Mouse (Mus musculus) kidney, embryonic 15.5 days (tissue): ENCODE data around the gene Amer2. TPM values are rescaled to one million over a fixed set of nuclear protein-coding genes. Genes with fewer than 3 reads are reported as not detected.

Experiments
- ATAC-seq: fragments of 200-750 bp; cut with Nextera tagmentation; replicated peaks from 2 replicates; pipeline ENCODE4 v1.8.0; 2017; ENCODE audit warnings: moderate TSS enrichment; ENCODE audit not compliant: low FRiP score
- H3K27ac ChIP-seq: fragments of 300-500 bp; sonication (generic); 2 replicates; pipeline ENCODE4 v1.5.1; 2015; ENCODE audit warnings: mild to moderate bottlenecking, inconsistent platforms
- H3K27me3 ChIP-seq: fragments of 300-500 bp; sonication (generic); 2 replicates; pipeline ENCODE4 v1.6.1; 2015; ENCODE audit warnings: inconsistent platforms
- H3K36me3 ChIP-seq: fragments of 300-500 bp; sonication (generic); 2 replicates; pipeline ENCODE4 v1.6.1; 2015; ENCODE audit warnings: inconsistent platforms
- H3K4me1 ChIP-seq: fragments of 300-500 bp; sonication (generic); 2 replicates; pipeline ENCODE4 v1.6.1; 2015; ENCODE audit warnings: inconsistent platforms
- H3K4me2 ChIP-seq: fragments of 300-500 bp; sonication (generic); 2 replicates; pipeline ENCODE4 v1.6.1; 2015; ENCODE audit warnings: moderate library complexity, mild to moderate bottlenecking, inconsistent platforms
- H3K4me3 ChIP-seq: fragments of 300-500 bp; sonication (generic); replicated peaks from 2 replicates; pipeline ENCODE4 v1.5.1; 2015; ENCODE audit warnings: mild to moderate bottlenecking, inconsistent platforms
- H3K9ac ChIP-seq: fragments of 300-500 bp; sonication (generic); 2 replicates; pipeline ENCODE4 v1.6.1; 2015; ENCODE audit warnings: mild to moderate bottlenecking, inconsistent platforms
- H3K9me3 ChIP-seq: fragments of 300-500 bp; sonication (generic); replicated peaks from 2 replicates; pipeline ENCODE4 v1.6.1; 2016; ENCODE audit warnings: inconsistent platforms
- WGBS: fragments of 180-500 bp; shearing (Covaris S2); methylation state at CpG from one replicate; pipeline ENCODE4 v1.1.7; 2015; ENCODE audit warnings: mixed read lengths; 5-methylcytosine and 5-hydroxymethylcytosine counted together
- polyA plus RNA-seq: library from polyadenylated mRNA; unstranded; fragments of >200 nt; fragmentation: Nextera tagmentation; extraction: Ambion mirVana; gene quantifications from 2 replicates; pipeline ENCODE4 v1.2.1, GENCODE M21; 2015

The Amer2 gene
- polyA plus RNA-seq, 1 experiment from 2014 or later = 2.6 TPM

DNA sequence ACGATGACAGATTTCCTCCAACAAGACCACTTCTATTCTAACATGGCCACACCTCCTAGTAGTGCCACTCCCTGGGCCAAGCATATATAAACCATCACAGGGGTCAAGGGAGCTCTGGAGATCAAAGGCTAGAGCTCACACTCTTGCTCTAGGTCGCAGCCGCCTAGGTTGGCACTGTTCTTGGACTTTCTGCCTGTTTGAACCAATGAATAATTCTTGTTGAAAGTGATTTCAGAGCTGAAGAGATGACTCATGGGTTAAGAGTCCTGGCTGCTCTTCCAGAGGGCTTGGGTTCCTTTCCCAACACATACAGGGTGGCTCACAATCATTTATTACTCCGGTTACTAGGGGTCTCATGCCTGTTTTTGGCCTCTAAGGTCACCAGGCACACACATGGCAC, 24.3 kb downstream of the Amer2 start:
- Histone ChIP-seq H3K27me3 (0 out of 2 replicates have a peak, but pooled peaks cover 9% of the 10 kb centered on the region), H3K4me1 (no peaks in the 10 kb centered on the region), H3K4me3 (no peak overlapping the region), H3K27ac (no peak overlapping the region), H3K9ac (no peak overlapping the region), H3K9me3 (no peaks in the 10 kb centered on the region), H3K36me3 (no peaks in the 10 kb centered on the region), H3K4me2 (no peak overlapping the region)
- WGBS = 84% methylated on average over 4 of the region's 4 CpGs
- ATAC-seq = no peak

DNA sequence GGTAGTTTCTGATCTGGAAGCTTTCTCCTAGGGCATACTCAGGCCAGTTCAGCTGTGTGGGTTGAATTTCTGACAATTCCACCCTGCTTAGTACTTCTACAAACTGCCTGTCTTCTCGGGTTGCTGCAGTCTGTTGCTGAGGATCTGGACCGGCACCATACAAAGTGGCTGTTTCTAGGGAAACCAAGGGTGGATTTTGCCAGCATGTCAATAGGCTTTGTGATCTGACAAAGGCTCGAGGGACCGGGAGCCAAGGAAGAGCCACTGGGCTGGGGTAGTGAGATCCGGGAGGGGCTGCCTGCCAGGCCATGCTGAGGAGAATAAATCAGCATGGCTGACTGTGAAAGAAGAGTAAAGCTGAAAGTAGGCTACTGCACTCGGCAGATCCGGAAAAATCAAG, 25.8 kb downstream of the Amer2 start:
- no peaks in the 10 kb centered on the region for H3K4me1 ChIP-seq
- no peak overlapping the region for H3K27ac ChIP-seq
- ATAC-seq = no peak
- H3K4me3 ChIP-seq = no peak overlapping the region
- H3K9ac ChIP-seq = no peak overlapping the region
- WGBS = 23% methylated on average over 7 of the region's 7 CpGs
- 0 out of 2 replicates have a peak, but pooled peaks cover 9% of the 10 kb centered on the region for H3K27me3 ChIP-seq
- H3K4me2 ChIP-seq = no peak overlapping the region
- no peaks in the 10 kb centered on the region for H3K36me3 ChIP-seq
- H3K9me3 ChIP-seq = no peaks in the 10 kb centered on the region

DNA sequence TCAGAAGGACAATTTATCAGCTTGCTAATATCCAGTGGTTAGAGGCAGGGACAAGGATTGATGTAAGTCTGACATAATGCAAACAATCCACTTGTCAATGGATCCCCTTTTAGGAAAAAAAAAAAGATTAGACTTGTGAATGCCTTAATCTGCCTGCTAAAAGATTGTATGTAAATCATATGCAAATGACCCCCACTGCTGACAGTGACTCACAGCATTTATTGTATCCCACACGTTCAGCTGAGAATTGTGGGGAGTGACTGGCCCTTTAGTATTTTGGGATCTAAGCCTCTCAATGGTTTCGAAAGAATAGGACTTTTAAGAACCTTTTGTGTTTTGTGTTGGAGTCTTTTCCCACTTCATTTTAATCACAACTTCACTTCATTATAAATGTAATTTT, 30.2 kb downstream of the Amer2 start:
- no peak overlapping the region for H3K9ac ChIP-seq
- 0 out of 2 replicates have a peak, but pooled peaks cover 9% of the 10 kb centered on the region for H3K27me3 ChIP-seq
- H3K9me3 ChIP-seq = no peaks in the 10 kb centered on the region
- no peak overlapping the region for H3K4me2 ChIP-seq
- ATAC-seq = no peak
- no peak overlapping the region for H3K4me3 ChIP-seq
- H3K4me1 ChIP-seq = no peaks in the 10 kb centered on the region
- H3K36me3 ChIP-seq = no peaks in the 10 kb centered on the region
- no peak overlapping the region for H3K27ac ChIP-seq
- 74% methylated on average over 2 of the region's 2 CpGs for WGBS

DNA sequence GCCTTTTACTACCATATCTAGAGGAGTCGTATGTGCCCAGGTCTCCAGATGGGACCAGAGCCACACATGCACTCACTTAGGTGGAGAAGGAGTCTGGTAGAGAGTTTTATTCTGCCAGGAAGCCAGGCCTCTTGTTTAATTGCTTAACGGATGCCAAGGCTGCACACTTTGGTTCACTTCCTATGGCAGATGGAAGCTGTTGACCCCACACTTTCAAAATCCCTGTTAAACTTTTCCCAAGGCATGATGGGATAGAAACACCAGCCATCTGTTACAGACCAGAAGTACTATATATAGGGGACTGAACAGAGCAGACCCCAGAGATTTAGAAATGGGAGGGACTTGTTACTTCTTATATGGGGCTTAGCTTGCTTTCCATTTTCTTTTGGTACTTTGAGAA, 32.8 kb downstream of the Amer2 start:
- H3K4me2 ChIP-seq = no peak overlapping the region
- no peak for ATAC-seq
- no peak overlapping the region for H3K4me3 ChIP-seq
- H3K36me3 ChIP-seq = no peaks in the 10 kb centered on the region
- no peaks in the 10 kb centered on the region for H3K27me3 ChIP-seq
- H3K9ac ChIP-seq = no peak overlapping the region
- H3K27ac ChIP-seq = no peak overlapping the region
- WGBS = 80% methylated on average over 2 of the region's 2 CpGs
- no peaks in the 10 kb centered on the region for H3K9me3 ChIP-seq
- H3K4me1 ChIP-seq = peaks cover 10% of the 10 kb centered on the region

DNA sequence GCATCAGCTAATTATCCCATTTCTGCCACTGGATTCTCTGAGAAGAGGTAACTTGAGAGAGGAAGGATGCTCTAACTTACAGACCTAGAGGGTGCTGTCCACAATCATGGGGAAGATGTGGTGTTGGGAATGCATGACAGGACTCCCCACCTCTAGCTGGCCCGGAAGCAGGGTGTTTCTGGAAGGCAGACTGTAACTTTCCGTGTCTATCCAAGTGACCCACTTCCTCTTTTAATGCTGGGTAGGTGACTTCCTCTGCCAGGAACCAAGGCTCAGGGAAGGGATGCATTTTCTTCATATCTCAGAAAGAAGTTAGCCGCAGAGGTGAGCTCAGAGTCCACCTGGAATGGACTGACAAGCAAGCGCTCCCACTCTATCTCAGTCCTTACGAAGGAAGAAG, 33.5 kb downstream of the Amer2 start:
- peaks cover 10% of the 10 kb centered on the region for H3K4me1 ChIP-seq
- no peak overlapping the region for H3K27ac ChIP-seq
- H3K4me3 ChIP-seq = no peak overlapping the region
- H3K4me2 ChIP-seq = no peak overlapping the region
- H3K36me3 ChIP-seq = no peaks in the 10 kb centered on the region
- ATAC-seq = no peak
- WGBS = 93% methylated on average over 5 of the region's 5 CpGs
- no peaks in the 10 kb centered on the region for H3K9me3 ChIP-seq
- no peak overlapping the region for H3K9ac ChIP-seq
- no peaks in the 10 kb centered on the region for H3K27me3 ChIP-seq

DNA sequence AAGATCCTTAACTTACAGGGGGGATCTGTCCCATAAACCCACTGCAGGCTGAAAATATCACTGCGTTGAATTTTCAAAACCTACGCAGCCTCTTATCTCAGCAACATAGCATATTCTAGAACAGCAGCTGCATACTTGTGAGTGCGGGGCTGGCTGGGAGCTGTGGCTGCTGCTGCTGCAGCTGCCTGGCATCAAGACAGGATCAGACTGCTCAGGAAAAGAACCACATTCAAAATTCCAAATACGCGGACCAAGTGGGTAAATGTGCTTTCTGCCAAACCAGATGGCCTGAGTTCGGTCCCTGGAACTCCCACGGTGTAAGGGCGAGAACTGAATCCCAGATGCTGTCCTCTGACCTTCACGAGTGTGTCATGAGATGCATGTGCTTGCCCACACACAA, 34.3 kb downstream of the Amer2 start:
- Histone ChIP-seq H3K4me1 (peaks cover 10% of the 10 kb centered on the region), H3K36me3 (no peaks in the 10 kb centered on the region), H3K4me3 (no peak overlapping the region), H3K9me3 (no peaks in the 10 kb centered on the region), H3K9ac (no peak overlapping the region), H3K27ac (no peak overlapping the region), H3K4me2 (no peak overlapping the region), H3K27me3 (no peaks in the 10 kb centered on the region)
- ATAC-seq = no peak
- WGBS = 76% methylated on average over 9 of the region's 9 CpGs

DNA sequence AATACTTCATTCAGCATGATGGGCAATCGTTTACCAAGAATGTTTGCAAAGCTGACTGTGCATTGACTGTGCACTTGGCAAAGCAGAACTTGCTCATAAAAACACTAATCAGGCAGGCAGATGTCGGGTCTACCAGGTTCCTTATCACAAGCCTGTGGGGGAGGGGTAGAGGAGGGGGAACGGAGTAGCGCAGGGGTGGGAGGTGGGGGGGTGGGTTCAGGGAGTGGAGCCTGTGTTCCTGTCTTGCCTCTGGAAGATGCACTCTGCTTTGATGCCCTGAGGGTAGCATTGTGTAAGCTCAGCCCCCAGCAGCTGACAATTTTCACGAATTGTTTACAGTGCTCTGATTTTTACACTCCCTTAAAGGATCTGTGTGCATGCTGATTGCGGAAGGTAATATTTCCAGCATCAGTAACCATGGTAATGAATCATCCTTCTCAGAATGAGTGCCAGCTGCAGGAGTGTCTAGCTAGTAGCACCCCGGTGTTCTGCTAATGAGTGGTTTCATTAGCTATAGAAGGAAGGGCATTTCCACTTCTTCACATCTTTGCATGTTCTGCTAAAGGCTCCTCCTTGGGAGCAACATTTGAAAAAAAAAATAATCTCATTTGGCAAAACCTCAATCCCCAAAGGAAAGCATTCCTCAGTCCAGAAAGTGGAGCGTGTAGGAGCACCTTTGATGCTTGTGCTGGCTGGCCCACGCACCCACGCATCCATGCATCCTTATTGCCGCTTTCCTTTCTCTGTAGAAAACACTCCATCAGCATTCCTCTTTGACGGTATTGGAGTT, 36.8 kb downstream of the Amer2 start:
- Histone ChIP-seq H3K4me3 (no peak overlapping the region), H3K9ac (no peak overlapping the region), H3K4me1 (peaks cover 10% of the 10 kb centered on the region), H3K36me3 (no peaks in the 10 kb centered on the region), H3K27ac (no peak overlapping the region), H3K27me3 (no peaks in the 10 kb centered on the region), H3K9me3 (no peaks in the 10 kb centered on the region), H3K4me2 (peak overlapping the region; percentile 34)
- 22% methylated on average over 12 of the region's 12 CpGs for WGBS
- ATAC-seq = no peak; the same call in 1 of the 2 replicates

DNA sequence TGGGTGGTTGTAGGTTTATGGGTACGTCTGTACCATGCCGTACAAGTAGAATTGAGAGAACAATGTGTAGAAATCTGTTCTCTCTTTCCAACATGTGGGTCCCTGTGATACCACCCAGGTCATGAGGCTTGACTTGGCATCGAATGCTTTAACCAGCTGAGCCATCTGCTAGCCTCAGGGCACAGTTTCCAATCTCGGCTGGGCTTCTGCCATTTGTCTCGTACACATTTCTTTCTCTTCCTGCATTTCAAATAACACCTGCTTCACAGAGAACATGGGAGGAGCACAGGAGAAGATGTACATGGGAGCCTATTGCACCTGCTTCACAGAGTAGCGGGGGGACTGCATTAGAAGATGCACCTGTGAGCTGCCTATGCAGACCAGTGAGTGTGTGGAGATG, 38.2 kb downstream of the Amer2 start:
- ATAC-seq = no peak
- Histone ChIP-seq H3K9me3 (no peaks in the 10 kb centered on the region), H3K4me3 (no peak overlapping the region), H3K4me1 (peaks cover 10% of the 10 kb centered on the region), H3K36me3 (no peaks in the 10 kb centered on the region), H3K9ac (no peak overlapping the region), H3K4me2 (no peak overlapping the region), H3K27ac (no peak overlapping the region), H3K27me3 (no peaks in the 10 kb centered on the region)
- 87% methylated on average over 6 of the region's 6 CpGs for WGBS

DNA sequence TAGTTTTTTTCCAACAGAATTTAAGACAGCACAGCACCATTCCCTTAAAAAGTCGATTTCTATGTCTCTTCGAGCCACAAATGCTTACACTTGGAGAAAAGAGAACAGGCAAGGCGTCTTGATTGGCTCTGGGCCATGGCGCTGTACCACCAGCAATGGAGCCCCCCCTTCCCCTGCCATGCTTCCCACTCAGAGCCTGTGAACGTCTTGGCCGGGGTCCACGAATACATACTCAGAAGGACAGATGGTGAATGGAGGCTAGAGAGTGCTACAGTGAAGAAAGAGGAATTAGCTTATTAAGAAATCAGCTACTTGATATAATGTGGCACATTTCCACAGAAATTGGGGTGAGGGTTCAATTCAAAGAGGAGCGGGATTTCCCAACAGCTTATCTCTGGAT, 41.6 kb downstream of the Amer2 start:
- no peak overlapping the region for H3K9ac ChIP-seq
- WGBS = 77% methylated on average over 8 of the region's 8 CpGs
- H3K4me2 ChIP-seq = no peak overlapping the region
- H3K4me3 ChIP-seq = no peak overlapping the region
- H3K27me3 ChIP-seq = no peaks in the 10 kb centered on the region
- H3K27ac ChIP-seq = no peak overlapping the region
- H3K36me3 ChIP-seq = no peaks in the 10 kb centered on the region
- no peaks in the 10 kb centered on the region for H3K9me3 ChIP-seq
- peaks cover 6% of the 10 kb centered on the region for H3K4me1 ChIP-seq
- ATAC-seq = no peak

DNA sequence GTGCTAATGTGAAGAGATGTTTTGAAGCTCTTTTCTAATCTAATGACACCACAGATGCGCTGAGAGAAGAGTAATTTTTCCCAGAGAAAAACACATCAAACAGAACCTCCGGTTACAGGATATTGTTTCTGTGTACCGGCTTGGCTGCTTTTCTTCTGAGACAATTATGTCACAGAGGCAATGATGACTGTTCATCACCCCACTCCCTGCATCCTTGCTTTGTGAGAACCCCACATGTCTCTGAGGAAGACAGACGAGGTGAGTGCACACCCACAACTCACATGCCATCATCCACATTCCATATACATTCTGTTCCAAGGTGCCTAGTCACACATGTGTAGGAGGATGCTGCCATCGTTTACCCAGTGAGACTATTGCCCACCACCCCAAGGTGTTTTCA, 44.9 kb downstream of the Amer2 start:
- H3K4me3 ChIP-seq = no peak overlapping the region
- 76% methylated on average over 5 of the region's 5 CpGs for WGBS
- H3K27ac ChIP-seq = no peak overlapping the region
- H3K27me3 ChIP-seq = no peaks in the 10 kb centered on the region
- no peak overlapping the region for H3K9ac ChIP-seq
- no peak overlapping the region for H3K4me2 ChIP-seq
- no peaks in the 10 kb centered on the region for H3K9me3 ChIP-seq
- H3K4me1 ChIP-seq = no peaks in the 10 kb centered on the region
- ATAC-seq = no peak
- no peaks in the 10 kb centered on the region for H3K36me3 ChIP-seq

DNA sequence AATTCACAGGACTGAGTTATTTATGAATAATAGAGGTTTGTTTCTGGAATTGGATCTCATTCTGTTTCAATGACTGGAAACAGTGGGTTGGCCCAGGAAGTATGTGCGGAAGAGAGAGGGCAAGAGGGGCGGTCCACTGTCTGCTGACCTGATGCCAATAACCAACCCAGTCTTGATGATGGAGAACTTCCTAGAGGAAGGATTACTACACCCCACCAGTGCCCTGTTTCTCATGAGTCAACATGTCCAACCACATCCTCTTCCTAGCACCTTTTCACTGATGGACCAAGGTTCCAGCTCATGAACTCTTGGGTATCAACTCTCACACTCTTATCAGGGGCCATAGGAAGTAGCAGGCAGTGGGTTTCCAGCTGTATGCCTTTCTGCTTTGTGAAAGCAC, 49.9 kb downstream of the Amer2 start:
- ATAC-seq = no peak
- Histone ChIP-seq H3K9me3 (no peaks in the 10 kb centered on the region), H3K9ac (no peak overlapping the region), H3K27me3 (no peaks in the 10 kb centered on the region), H3K27ac (no peak overlapping the region), H3K4me2 (no peak overlapping the region), H3K4me1 (peaks cover 7% of the 10 kb centered on the region), H3K4me3 (no peak overlapping the region), H3K36me3 (no peaks in the 10 kb centered on the region)
- WGBS = 96% methylated on average over 2 of the region's 2 CpGs

DNA sequence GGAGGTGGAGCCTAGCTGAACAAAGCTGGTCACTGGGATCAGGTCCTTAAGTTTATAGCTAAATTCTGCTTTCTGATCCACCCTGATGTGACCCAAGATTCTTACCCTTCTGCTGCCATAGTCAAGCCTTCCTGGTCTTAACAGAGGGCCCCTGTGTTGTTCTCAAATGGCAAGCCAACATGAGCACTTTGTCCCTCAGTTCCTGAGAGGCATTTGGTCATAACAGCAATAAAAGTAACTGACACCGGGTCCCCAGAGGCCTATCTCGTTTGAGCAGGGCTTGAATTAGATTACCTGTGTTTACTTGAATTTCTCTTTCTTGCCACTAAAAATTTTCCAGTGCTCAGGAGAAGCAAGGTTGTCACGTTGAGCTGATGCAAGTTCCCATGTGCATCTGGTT, 51.1 kb downstream of the Amer2 start:
- no peak overlapping the region for H3K9ac ChIP-seq
- H3K27me3 ChIP-seq = no peaks in the 10 kb centered on the region
- ATAC-seq = no peak
- no peak overlapping the region for H3K4me2 ChIP-seq
- WGBS = 28% methylated on average over 3 of the region's 3 CpGs
- no peak overlapping the region for H3K4me3 ChIP-seq
- H3K36me3 ChIP-seq = no peaks in the 10 kb centered on the region
- no peak overlapping the region for H3K27ac ChIP-seq
- no peaks in the 10 kb centered on the region for H3K9me3 ChIP-seq
- H3K4me1 ChIP-seq = peaks cover 17% of the 10 kb centered on the region

DNA sequence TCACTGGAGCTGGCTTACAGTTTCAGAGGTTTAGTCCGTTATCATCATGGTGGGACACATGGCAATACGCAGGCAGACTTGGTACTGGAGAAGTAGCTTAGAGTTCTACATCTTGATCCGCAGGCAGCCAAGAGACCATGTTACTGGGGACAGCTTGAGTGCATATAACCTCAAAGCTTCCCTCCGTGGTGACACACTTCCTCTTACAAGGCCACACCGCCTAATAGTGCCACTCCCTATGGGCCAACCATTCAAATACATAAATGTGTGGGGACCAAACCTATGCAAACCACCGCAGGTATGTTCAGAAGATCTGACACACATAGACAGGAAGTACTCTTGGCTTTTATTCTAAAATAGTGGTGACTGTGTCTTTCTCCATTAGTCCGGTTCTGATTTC, 52.5 kb downstream of the Amer2 start:
- 90% methylated on average over 7 of the region's 7 CpGs for WGBS
- H3K4me2 ChIP-seq = no peak overlapping the region

More for the DNA sequence above, 52.5 kb downstream of the Amer2 start:
- H3K27ac ChIP-seq = no peak overlapping the region
- H3K9me3 ChIP-seq = no peaks in the 10 kb centered on the region
- H3K9ac ChIP-seq = no peak overlapping the region
- no peak overlapping the region for H3K4me3 ChIP-seq
- peaks cover 22% of the 10 kb centered on the region for H3K4me1 ChIP-seq
- ATAC-seq = no peak
- H3K27me3 ChIP-seq = no peaks in the 10 kb centered on the region
- H3K36me3 ChIP-seq = no peaks in the 10 kb centered on the region
